Mouse (Mus musculus) liver, embryonic 15.5 days (tissue): Measurements from ENCODE around the gene Gm9833. TPM values are rescaled to one million over a fixed set of nuclear protein-coding genes. Genes with fewer than 3 reads are reported as not detected.
"Not testable (repeated sequence)": the region's sequence is repeated elsewhere in the genome, so short reads cannot be mapped to it uniquely, and the experiment has no call there.

Experiments
- ATAC-seq: fragments of 200-750 bp; cut with Nextera tagmentation; 2 replicates; pipeline ENCODE4 v1.8.0; 2017; ENCODE audit warnings: moderate number of reproducible peaks, mild to moderate bottlenecking, moderate library complexity; ENCODE audit not compliant: insufficient read depth
- H3K27ac ChIP-seq: fragments of 300-500 bp; sonication (generic); replicated peaks from 2 replicates; pipeline ENCODE4 v1.5.1; 2015; ENCODE audit warnings: mild to moderate bottlenecking, inconsistent platforms
- H3K27me3 ChIP-seq: fragments of 300-500 bp; sonication (generic); 2 replicates; pipeline ENCODE4 v1.6.1; 2015; ENCODE audit warnings: mild to moderate bottlenecking, inconsistent platforms
- H3K36me3 ChIP-seq: fragments of 300-500 bp; sonication (generic); replicated peaks from 2 replicates; pipeline ENCODE4 v1.6.1; 2015; ENCODE audit warnings: moderate library complexity, mild to moderate bottlenecking, inconsistent platforms
- H3K4me1 ChIP-seq: fragments of 300-500 bp; sonication (generic); replicated peaks from 2 replicates; pipeline ENCODE4 v1.6.1; 2015; ENCODE audit warnings: inconsistent platforms
- H3K4me2 ChIP-seq: fragments of 300-500 bp; sonication (generic); 2 replicates; pipeline ENCODE4 v1.6.1; 2015; ENCODE audit warnings: moderate library complexity, mild to moderate bottlenecking, inconsistent platforms
- H3K4me3 ChIP-seq: fragments of 300-500 bp; sonication (generic); replicated peaks from 2 replicates; pipeline ENCODE4 v1.5.1; 2015; ENCODE audit warnings: mild to moderate bottlenecking, inconsistent platforms
- H3K9ac ChIP-seq: fragments of 300-500 bp; sonication (generic); 2 replicates; pipeline ENCODE4 v1.6.1; 2015; ENCODE audit warnings: moderate library complexity, mild to moderate bottlenecking, inconsistent platforms
- H3K9me3 ChIP-seq: fragments of 300-500 bp; sonication (generic); replicated peaks from 2 replicates; pipeline ENCODE4 v1.6.1; 2016; ENCODE audit warnings: inconsistent platforms
- WGBS: fragments of 180-500 bp; shearing (Covaris S2); methylation state at CpG from one replicate; pipeline ENCODE4 v1.1.7; 2015; ENCODE audit warnings: mixed read lengths; ENCODE audit not compliant: insufficient replicate concordance; 5-methylcytosine and 5-hydroxymethylcytosine counted together
- polyA plus RNA-seq: library from polyadenylated mRNA; unstranded; fragments of >200 nt; fragmentation: Nextera tagmentation; extraction: Ambion mirVana; gene quantifications from 2 replicates; pipeline ENCODE4 v1.2.1, GENCODE M21; 2015

Gene Gm9833
- polyA plus RNA-seq = 1.3 TPM in 2 replicates

GRCm38 (mm10) chr3:10087994-10088393 is at the start of gene Gm9833:
Gm9833 (plus strand) TSS chr3:10088110.
- H3K4me3 ChIP-seq, H3K4me2 ChIP-seq, H3K27ac ChIP-seq, H3K36me3 ChIP-seq, H3K9ac ChIP-seq, ATAC-seq, H3K9me3 ChIP-seq: not testable (repeated sequence)
- peaks cover 23% of the 10 kb centered on the region for H3K27me3 ChIP-seq
- WGBS = 25% methylated on average over 38 of the region's 38 CpGs
- peaks cover 13% of the 10 kb centered on the region; the same call in 1 of the 2 replicates for H3K4me1 ChIP-seq

- Histone ChIP-seq H3K9me3 (no peaks in the 10 kb centered on the region), H3K4me2 (no peak overlapping the region), H3K4me3 (no peak overlapping the region), H3K27me3 (no peaks in the 10 kb centered on the region), H3K9ac (no peak overlapping the region), H3K27ac (no peak overlapping the region), H3K4me1 (no peaks in the 10 kb centered on the region), H3K36me3 (no peaks in the 10 kb centered on the region)
- ATAC-seq = no peak
Observed at GRCm38 (mm10) chr3:10070070-10070469, 17.8 kb upstream of the Gm9833 start.

- H3K4me3 ChIP-seq = no peak overlapping the region
- no peak for ATAC-seq
- H3K9me3 ChIP-seq = no peaks in the 10 kb centered on the region
- no peak overlapping the region for H3K9ac ChIP-seq
- no peaks in the 10 kb centered on the region for H3K27me3 ChIP-seq
- H3K36me3 ChIP-seq = no peaks in the 10 kb centered on the region
- H3K4me2 ChIP-seq = no peak overlapping the region
- H3K4me1 ChIP-seq = no peaks in the 10 kb centered on the region; the same call in 1 of the 2 replicates
- H3K27ac ChIP-seq = no peak overlapping the region
Observed at GRCm38 (mm10) chr3:10075826-10076225, 12.1 kb upstream of the Gm9833 start.

GRCm38 (mm10) chr3:10077096-10077841 is 10.6 kb upstream of the Gm9833 start:
- no peaks in the 10 kb centered on the region for H3K9me3 ChIP-seq
- no peak overlapping the region for H3K9ac ChIP-seq
- no peaks in the 10 kb centered on the region for H3K27me3 ChIP-seq
- H3K27ac ChIP-seq = no peak overlapping the region
- no peak overlapping the region for H3K4me2 ChIP-seq
- H3K4me1 ChIP-seq = no peaks in the 10 kb centered on the region; the same call in 1 of the 2 replicates
- 57% methylated on average over 6 of the region's 6 CpGs for WGBS
- no peak overlapping the region for H3K4me3 ChIP-seq
- ATAC-seq = 0 out of 2 replicates have a peak, but pooled peaks have one; percentile 22
- H3K36me3 ChIP-seq = no peaks in the 10 kb centered on the region

- Histone ChIP-seq H3K4me2 (no peak overlapping the region), H3K9ac (no peak overlapping the region), H3K4me1 (peaks cover 3% of the 10 kb centered on the region; the same call in 1 of the 2 replicates), H3K9me3 (no peaks in the 10 kb centered on the region), H3K36me3 (no peaks in the 10 kb centered on the region), H3K27me3 (no peaks in the 10 kb centered on the region; the same call in 1 of the 2 replicates), H3K4me3 (no peak overlapping the region), H3K27ac (no peak overlapping the region)
- ATAC-seq = no peak
- 60% methylated on average over 2 of the region's 2 CpGs for WGBS
Observed at GRCm38 (mm10) chr3:10078113-10078512, 9.8 kb upstream of the Gm9833 start.

GRCm38 (mm10) chr3:10081336-10081735 is 6.6 kb upstream of the Gm9833 start:
- H3K4me3 ChIP-seq = no peak overlapping the region
- 53% methylated on average over 5 of the region's 5 CpGs for WGBS
- H3K9ac ChIP-seq = no peak overlapping the region
- ATAC-seq = no peak
- H3K36me3 ChIP-seq = no peaks in the 10 kb centered on the region
- H3K9me3 ChIP-seq = no peaks in the 10 kb centered on the region
- H3K4me2 ChIP-seq = no peak overlapping the region
- peaks cover 1% of the 10 kb centered on the region; the same call in 1 of the 2 replicates for H3K27me3 ChIP-seq
- H3K27ac ChIP-seq = no peak overlapping the region
- H3K4me1 ChIP-seq = peaks cover 9% of the 10 kb centered on the region

GRCm38 (mm10) chr3:10081911-10082541 is 5.9 kb upstream of the Gm9833 start:
- no peak for ATAC-seq
- no peak overlapping the region for H3K4me2 ChIP-seq
- H3K27me3 ChIP-seq = peaks cover 8% of the 10 kb centered on the region
- no peak overlapping the region for H3K4me3 ChIP-seq
- H3K9ac ChIP-seq = no peak overlapping the region
- H3K36me3 ChIP-seq = no peaks in the 10 kb centered on the region
- no peaks in the 10 kb centered on the region for H3K9me3 ChIP-seq
- WGBS = 62% methylated on average over 6 of the region's 6 CpGs
- H3K4me1 ChIP-seq = peaks cover 9% of the 10 kb centered on the region
- no peak overlapping the region for H3K27ac ChIP-seq

- H3K4me3 ChIP-seq = no peak overlapping the region
- WGBS = 42% methylated on average over 4 of the region's 4 CpGs
- no peak overlapping the region for H3K9ac ChIP-seq
- no peaks in the 10 kb centered on the region for H3K36me3 ChIP-seq
- no peaks in the 10 kb centered on the region for H3K9me3 ChIP-seq
- no peak overlapping the region for H3K27ac ChIP-seq
- H3K27me3 ChIP-seq = peaks cover 12% of the 10 kb centered on the region
- no peak overlapping the region for H3K4me2 ChIP-seq
- H3K4me1 ChIP-seq = peaks cover 9% of the 10 kb centered on the region; the same call in 1 of the 2 replicates
- ATAC-seq = no peak
Observed at GRCm38 (mm10) chr3:10082545-10083062, 5.3 kb upstream of the Gm9833 start.

GRCm38 (mm10) chr3:10084102-10084501 is 3.8 kb upstream of the Gm9833 start:
- H3K9me3 ChIP-seq = no peaks in the 10 kb centered on the region
- peaks cover 17% of the 10 kb centered on the region for H3K27me3 ChIP-seq
- peaks cover 9% of the 10 kb centered on the region; the same call in 1 of the 2 replicates for H3K4me1 ChIP-seq
- no peak overlapping the region for H3K9ac ChIP-seq
- H3K4me3 ChIP-seq = no peak overlapping the region
- no peaks in the 10 kb centered on the region for H3K36me3 ChIP-seq
- no peak overlapping the region for H3K4me2 ChIP-seq
- whole genome bisulfite sequencing = 53% methylated on average over 3 of the region's 3 CpGs
- ATAC-seq = no peak
- no peak overlapping the region for H3K27ac ChIP-seq

- Histone ChIP-seq H3K4me3 (no peak overlapping the region), H3K27me3 (peaks cover 22% of the 10 kb centered on the region), H3K9ac (no peak overlapping the region), H3K27ac (peak overlapping the region; percentile 49; the same call in 1 of the 2 replicates), H3K9me3 (no peaks in the 10 kb centered on the region), H3K4me2 (no peak overlapping the region), H3K4me1 (peaks cover 9% of the 10 kb centered on the region; the same call in 1 of the 2 replicates), H3K36me3 (no peaks in the 10 kb centered on the region)
- WGBS = 68% methylated on average over 7 of the region's 7 CpGs
- ATAC-seq = peak; percentile 57
Observed at GRCm38 (mm10) chr3:10085396-10086119, 2.4 kb upstream of the Gm9833 start.

GRCm38 (mm10) chr3:10087511-10087910 is 399 bp upstream of the Gm9833 start:
- Histone ChIP-seq H3K27me3 (peaks cover 23% of the 10 kb centered on the region), H3K27ac (no peak overlapping the region), H3K4me2 (no peak overlapping the region), H3K36me3 (no peaks in the 10 kb centered on the region), H3K4me1 (peaks cover 14% of the 10 kb centered on the region; the same call in 1 of the 2 replicates), H3K4me3 (no peak overlapping the region), H3K9ac (no peak overlapping the region), H3K9me3 (no peaks in the 10 kb centered on the region)
- 53% methylated on average over 8 of the region's 8 CpGs for WGBS
- ATAC-seq = no peak
